Mouse (Mus musculus) forebrain, embryonic 16.5 days (tissue): ENCODE results near the gene Myt1. TPM values are rescaled to one million over a fixed set of nuclear protein-coding genes. Genes with fewer than 3 reads are reported as not detected.
A peak's percentile ranks its signal among the peaks of the same experiment; 100 is the strongest.

Source experiments
- ATAC-seq: fragments of 200-750 bp; cut with Nextera tagmentation; 2 replicates; pipeline ENCODE4 v1.8.0; 2017; ENCODE audit warnings: mild to moderate bottlenecking, moderate library complexity
- H3K27ac ChIP-seq: fragments of 300-500 bp; sonication (generic); 2 replicates; pipeline ENCODE4 v1.5.1; 2014; ENCODE audit warnings: low read length, control low read depth
- H3K27me3 ChIP-seq: fragments of 300-500 bp; sonication (generic); replicated peaks from 2 replicates; pipeline ENCODE4 v1.6.1; 2014; ENCODE audit warnings: low read length; ENCODE audit not compliant: control insufficient read depth, insufficient read depth
- H3K36me3 ChIP-seq: fragments of 300-500 bp; sonication (generic); 2 replicates; pipeline ENCODE4 v1.6.1; 2014; ENCODE audit not compliant: control insufficient read depth, insufficient read depth
- H3K4me1 ChIP-seq: fragments of 300-500 bp; sonication (generic); replicated peaks from 2 replicates; pipeline ENCODE4 v1.6.1; 2014; ENCODE audit warnings: low read length; ENCODE audit not compliant: control insufficient read depth, insufficient read depth
- H3K4me2 ChIP-seq: fragments of 300-500 bp; sonication (generic); 2 replicates; pipeline ENCODE4 v1.6.1; 2014; ENCODE audit warnings: mild to moderate bottlenecking, low read length, control low read depth
- H3K4me3 ChIP-seq: fragments of 300-500 bp; sonication (generic); replicated peaks from 2 replicates; pipeline ENCODE4 v1.5.1; 2014; ENCODE audit warnings: mild to moderate bottlenecking, low read length, control low read depth
- H3K9ac ChIP-seq: fragments of 300-500 bp; sonication (generic); replicated peaks from 2 replicates; pipeline ENCODE4 v1.6.1; 2014; ENCODE audit warnings: low read depth, low read length, control low read depth
- H3K9me3 ChIP-seq: fragments of 300-500 bp; sonication (generic); 2 replicates; pipeline ENCODE4 v1.6.1; 2016; ENCODE audit warnings: low read length; ENCODE audit not compliant: control insufficient read depth
- WGBS: fragments of 180-500 bp; shearing (Covaris S2); extraction: QIAGEN DNeasy Blood & Tissue Kit; methylation state at CpG from one replicate; pipeline ENCODE4 v1.1.7; 2014; 5-methylcytosine and 5-hydroxymethylcytosine counted together
- polyA plus RNA-seq: library from polyadenylated mRNA; unstranded; fragments of >200 nt; fragmentation: Nextera tagmentation; extraction: Ambion mirVana; gene quantifications from 2 replicates; pipeline ENCODE4 v1.2.1, GENCODE M21; 2015

Gene Myt1
- 24.1 and 24.2 TPM in 2 replicates for polyA plus RNA-seq

GRCm38 (mm10) chr2:181763006-181763830 lies at the start of gene Myt1:
Myt1 (plus strand) TSS chr2:181763332.
- Histone ChIP-seq H3K9me3 (no peaks in the 10 kb centered on the region), H3K9ac (peak within 1 kb of the TSS; percentile 37), H3K4me3 (peak within 1 kb of the TSS; percentile 32), H3K4me2 (peak within 1 kb of the TSS; percentile 83), H3K27me3 (no peaks in the 10 kb centered on the region), H3K4me1 (peaks cover 45% of the 10 kb centered on the region), H3K27ac (peak within 1 kb of the TSS; percentile 61), H3K36me3 (no peaks in the 10 kb centered on the region)
- peak; percentile 66 for ATAC-seq
- WGBS, result 6% methylated on average over 8 of the region's 8 CpGs

DNA sequence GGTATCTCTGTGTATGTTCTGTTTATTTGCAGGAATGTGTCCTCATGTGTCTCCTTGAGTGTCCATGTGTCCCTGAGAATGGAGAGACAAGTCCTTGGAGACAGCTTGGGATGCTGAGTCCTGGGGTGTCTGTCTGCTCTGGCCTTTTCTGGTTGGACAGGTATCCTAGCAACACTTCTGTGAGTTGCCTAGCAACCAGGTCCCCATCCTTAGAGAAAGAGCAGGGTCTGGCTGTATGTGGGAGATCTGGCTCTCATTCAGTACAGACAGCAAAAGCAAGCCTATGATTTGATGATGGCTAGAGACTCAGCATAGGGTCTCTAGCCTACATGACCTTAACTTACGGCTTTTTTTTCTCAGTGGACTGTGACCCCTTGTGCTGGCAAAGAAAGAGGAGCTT lies 49.4 kb upstream of the Myt1 start:
- H3K9ac ChIP-seq, result peak overlapping the region; percentile 29; the same call in 1 of the 2 replicates
- peaks cover 1% of the 10 kb centered on the region; the same call in 1 of the 2 replicates for H3K36me3 ChIP-seq
- peak overlapping the region; percentile 54; the same call in 1 of the 2 replicates for H3K27ac ChIP-seq
- H3K4me2 ChIP-seq, result peak overlapping the region; percentile 62; the same call in 1 of the 2 replicates
- H3K27me3 ChIP-seq, result no peaks in the 10 kb centered on the region
- H3K9me3 ChIP-seq, result no peaks in the 10 kb centered on the region
- peaks cover 33% of the 10 kb centered on the region for H3K4me1 ChIP-seq
- H3K4me3 ChIP-seq, result no peak overlapping the region
- WGBS, result 70% methylated on average over 1 of the region's 1 CpGs
- ATAC-seq, result peak; percentile 67

GRCm38 (mm10) chr2:181714903-181715326 lies 48.2 kb upstream of the Myt1 start, which contains the start of gene Oprl1:
Oprl1 (plus strand) TSS chr2:181715016.
- peak within 1 kb of the TSS; percentile 49 for H3K4me3 ChIP-seq
- peaks cover 12% of the 10 kb centered on the region for H3K36me3 ChIP-seq
- H3K4me1 ChIP-seq, result peaks cover 33% of the 10 kb centered on the region
- WGBS, result 0% methylated on average over 7 of the region's 7 CpGs
- peak; percentile 68 for ATAC-seq
- peak within 1 kb of the TSS; percentile 62 for H3K4me2 ChIP-seq
- peak within 1 kb of the TSS; percentile 54 for H3K27ac ChIP-seq
- no peaks in the 10 kb centered on the region for H3K27me3 ChIP-seq
- H3K9ac ChIP-seq, result peak within 1 kb of the TSS; percentile 62
- no peaks in the 10 kb centered on the region for H3K9me3 ChIP-seq

DNA sequence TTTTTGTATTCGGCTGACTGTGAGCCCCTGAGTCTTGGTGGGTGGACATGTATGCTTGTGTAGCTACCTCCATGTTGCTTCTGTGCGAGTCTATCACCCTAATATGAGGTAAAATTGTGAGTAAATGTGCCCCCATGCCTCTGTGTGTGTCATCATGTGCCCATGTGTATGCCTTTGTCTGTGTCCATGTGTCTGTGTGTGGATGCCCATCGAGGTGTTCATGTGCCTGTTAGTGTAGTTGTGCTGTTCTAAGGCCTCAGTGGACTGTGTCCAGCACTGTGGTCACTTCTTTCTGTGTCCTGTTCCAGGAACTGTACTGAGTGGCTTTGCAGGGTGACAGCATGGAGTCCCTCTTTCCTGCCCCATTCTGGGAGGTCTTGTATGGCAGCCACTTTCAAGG lies 47.8 kb upstream of the Myt1 start:
- ATAC-seq, result peak; percentile 21; the same call in 1 of the 2 replicates
- WGBS, result 50% methylated on average over 3 of the region's 3 CpGs
- Histone ChIP-seq H3K36me3 (peaks cover 12% of the 10 kb centered on the region), H3K4me3 (peak overlapping the region; percentile 49), H3K9ac (peak overlapping the region; percentile 62), H3K27ac (peak overlapping the region; percentile 54), H3K27me3 (no peaks in the 10 kb centered on the region), H3K9me3 (no peaks in the 10 kb centered on the region), H3K4me2 (peak overlapping the region; percentile 62), H3K4me1 (peaks cover 33% of the 10 kb centered on the region)

DNA sequence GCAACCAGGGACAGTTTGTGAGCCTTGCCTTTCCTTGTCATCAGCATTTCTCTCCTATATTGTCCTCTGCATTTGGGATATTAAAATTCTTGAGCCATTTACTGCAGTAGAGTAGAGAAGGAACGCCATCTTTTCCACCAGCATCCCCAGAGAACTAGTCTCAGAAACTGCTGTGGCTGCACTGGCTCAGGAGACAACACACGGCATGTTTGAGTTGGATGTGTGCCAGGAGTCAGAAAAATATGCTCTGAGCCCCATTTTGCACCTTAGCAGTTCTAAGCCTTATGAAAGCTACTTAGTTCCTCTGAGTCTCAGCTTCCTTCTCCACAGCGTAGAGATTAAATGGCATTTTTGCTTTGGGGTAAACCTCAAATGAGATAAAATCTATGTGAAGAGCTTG lies 46.1 kb upstream of the Myt1 start:
- H3K4me2 ChIP-seq, result peak overlapping the region; percentile 62
- H3K36me3 ChIP-seq, result peaks cover 12% of the 10 kb centered on the region
- H3K27ac ChIP-seq, result no peak overlapping the region
- peaks cover 33% of the 10 kb centered on the region for H3K4me1 ChIP-seq
- H3K27me3 ChIP-seq, result no peaks in the 10 kb centered on the region
- H3K9ac ChIP-seq, result no peak overlapping the region
- ATAC-seq, result no peak
- H3K9me3 ChIP-seq, result no peaks in the 10 kb centered on the region
- WGBS, result 56% methylated on average over 3 of the region's 3 CpGs
- H3K4me3 ChIP-seq, result no peak overlapping the region

GRCm38 (mm10) chr2:181720061-181720460 lies 43.1 kb upstream of the Myt1 start:
- no peak overlapping the region for H3K9ac ChIP-seq
- 32% methylated on average over 3 of the region's 3 CpGs for WGBS
- no peak overlapping the region for H3K27ac ChIP-seq
- no peak for ATAC-seq
- H3K4me2 ChIP-seq, result no peak overlapping the region
- peaks cover 12% of the 10 kb centered on the region for H3K36me3 ChIP-seq
- H3K4me3 ChIP-seq, result no peak overlapping the region
- H3K27me3 ChIP-seq, result no peaks in the 10 kb centered on the region
- H3K9me3 ChIP-seq, result no peaks in the 10 kb centered on the region
- peaks cover 21% of the 10 kb centered on the region for H3K4me1 ChIP-seq

GRCm38 (mm10) chr2:181721200-181721599 lies 41.9 kb upstream of the Myt1 start:
- H3K9me3 ChIP-seq, result no peaks in the 10 kb centered on the region
- ATAC-seq, result no peak
- peaks cover 12% of the 10 kb centered on the region for H3K36me3 ChIP-seq
- H3K9ac ChIP-seq, result no peak overlapping the region
- no peak overlapping the region for H3K27ac ChIP-seq
- H3K4me1 ChIP-seq, result peaks cover 11% of the 10 kb centered on the region
- H3K4me2 ChIP-seq, result no peak overlapping the region
- no peak overlapping the region for H3K4me3 ChIP-seq
- H3K27me3 ChIP-seq, result no peaks in the 10 kb centered on the region

- Histone ChIP-seq H3K9ac (no peak overlapping the region), H3K4me1 (0 out of 2 replicates have a peak, but pooled peaks cover 2% of the 10 kb centered on the region), H3K4me2 (no peak overlapping the region), H3K9me3 (no peaks in the 10 kb centered on the region), H3K4me3 (no peak overlapping the region), H3K36me3 (peaks cover 12% of the 10 kb centered on the region), H3K27ac (no peak overlapping the region), H3K27me3 (no peaks in the 10 kb centered on the region)
- no peak; the same call in 1 of the 2 replicates for ATAC-seq
- WGBS, result 11% methylated on average over 3 of the region's 3 CpGs
Observed at GRCm38 (mm10) chr2:181722213-181722612, 40.9 kb upstream of the Myt1 start.

DNA sequence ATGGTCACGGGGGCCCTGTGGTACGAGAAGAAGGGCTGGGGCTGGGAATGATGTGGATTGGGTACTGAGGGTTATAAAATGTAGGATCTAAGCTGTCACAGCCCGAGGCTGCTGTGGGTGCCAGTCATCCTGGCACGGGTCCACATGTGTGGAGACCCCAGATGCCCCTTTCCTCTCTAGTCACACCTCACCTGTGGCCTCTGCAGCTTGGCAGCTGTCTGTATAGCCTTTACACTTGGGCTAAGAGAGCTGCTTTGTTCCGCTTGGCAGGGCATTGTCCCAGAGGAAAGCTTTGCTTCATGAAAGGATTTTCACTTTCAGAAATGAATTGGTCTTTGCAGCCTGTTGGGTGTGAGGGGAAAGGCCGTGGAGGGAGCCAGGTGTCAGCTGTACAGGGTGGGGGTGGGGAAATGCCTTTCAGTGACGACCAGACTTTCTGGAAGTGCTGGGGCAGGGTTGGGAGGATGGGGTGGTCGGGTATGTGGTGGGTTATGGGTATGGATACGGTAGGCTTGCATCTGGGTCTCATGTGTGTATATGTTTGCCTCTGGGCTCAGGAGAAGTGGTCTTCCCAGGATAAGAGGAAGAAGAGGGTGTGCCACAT lies 35.4 kb upstream of the Myt1 start:
- ATAC-seq, result peak; percentile 33
- H3K27ac ChIP-seq, result no peak overlapping the region
- WGBS, result 28% methylated on average over 9 of the region's 9 CpGs

More for the DNA sequence above, 35.4 kb upstream of the Myt1 start:
- Histone ChIP-seq H3K4me3 (no peak overlapping the region), H3K4me2 (no peak overlapping the region), H3K27me3 (no peaks in the 10 kb centered on the region), H3K9ac (0 out of 2 replicates have a peak overlapping the region, but pooled peaks have one; percentile 14), H3K9me3 (no peaks in the 10 kb centered on the region), H3K4me1 (peaks cover 8% of the 10 kb centered on the region), H3K36me3 (no peaks in the 10 kb centered on the region)
